Mouse (Mus musculus) heart, embryonic 11.5 days (tissue): ENCODE data around the gene Krt34. TPM values are rescaled to one million over a fixed set of nuclear protein-coding genes. Genes with fewer than 3 reads are reported as not detected.

Experiments
- ATAC-seq: fragments of 200-750 bp; cut with Nextera tagmentation; replicated peaks from 2 replicates; pipeline ENCODE4 v1.8.0; 2017; ENCODE audit warnings: moderate library complexity; ENCODE audit not compliant: insufficient number of reproducible peaks, low FRiP score, low TSS enrichment
- H3K27ac ChIP-seq: fragments of 300-500 bp; sonication (generic); 2 replicates; pipeline ENCODE4 v1.5.1; 2014; ENCODE audit warnings: mild to moderate bottlenecking, low read depth, low read length
- H3K27me3 ChIP-seq: fragments of 300-500 bp; sonication (generic); 2 replicates; pipeline ENCODE4 v1.6.1; 2014; ENCODE audit warnings: mild to moderate bottlenecking, low read length, mixed read lengths; ENCODE audit not compliant: control insufficient read depth, insufficient read depth
- H3K36me3 ChIP-seq: fragments of 300-500 bp; sonication (generic); 2 replicates; pipeline ENCODE4 v1.6.1; 2014; ENCODE audit warnings: mild to moderate bottlenecking, low read length, moderate library complexity, mixed read lengths; ENCODE audit not compliant: control insufficient read depth, insufficient read depth
- H3K4me1 ChIP-seq: fragments of 300-500 bp; sonication (generic); 2 replicates; pipeline ENCODE4 v1.6.1; 2014; ENCODE audit warnings: low read length; ENCODE audit not compliant: control insufficient read depth, insufficient read depth
- H3K4me2 ChIP-seq: fragments of 300-500 bp; sonication (generic); 2 replicates; pipeline ENCODE4 v1.6.1; 2014; ENCODE audit warnings: mild to moderate bottlenecking, moderate library complexity
- H3K4me3 ChIP-seq: fragments of 300-500 bp; sonication (generic); 2 replicates; pipeline ENCODE4 v1.5.1; 2014; ENCODE audit warnings: low read depth, low read length
- H3K9ac ChIP-seq: fragments of 300-500 bp; sonication (generic); 2 replicates; pipeline ENCODE4 v1.6.1; 2014; ENCODE audit warnings: mild to moderate bottlenecking, low read depth, low read length, moderate library complexity
- H3K9me3 ChIP-seq: fragments of 300-500 bp; sonication (generic); replicated peaks from 2 replicates; pipeline ENCODE4 v1.6.1; 2016; ENCODE audit warnings: low read length; ENCODE audit not compliant: control insufficient read depth
- WGBS: fragments of 180-500 bp; shearing (Covaris S2); extraction: QIAGEN DNeasy Blood & Tissue Kit; methylation state at CpG from one replicate; pipeline ENCODE4 v1.1.7; 2014; ENCODE audit not compliant: insufficient replicate concordance; 5-methylcytosine and 5-hydroxymethylcytosine counted together
- polyA plus RNA-seq: library from polyadenylated mRNA; unstranded; fragments of >200 nt; fragmentation: Nextera tagmentation; extraction: Ambion mirVana; gene quantifications from 2 replicates; pipeline ENCODE4 v1.2.1, GENCODE M21; 2014

Krt34 gene
- polyA plus RNA-seq, 1 experiment from 2014 or later, result not detected

DNA sequence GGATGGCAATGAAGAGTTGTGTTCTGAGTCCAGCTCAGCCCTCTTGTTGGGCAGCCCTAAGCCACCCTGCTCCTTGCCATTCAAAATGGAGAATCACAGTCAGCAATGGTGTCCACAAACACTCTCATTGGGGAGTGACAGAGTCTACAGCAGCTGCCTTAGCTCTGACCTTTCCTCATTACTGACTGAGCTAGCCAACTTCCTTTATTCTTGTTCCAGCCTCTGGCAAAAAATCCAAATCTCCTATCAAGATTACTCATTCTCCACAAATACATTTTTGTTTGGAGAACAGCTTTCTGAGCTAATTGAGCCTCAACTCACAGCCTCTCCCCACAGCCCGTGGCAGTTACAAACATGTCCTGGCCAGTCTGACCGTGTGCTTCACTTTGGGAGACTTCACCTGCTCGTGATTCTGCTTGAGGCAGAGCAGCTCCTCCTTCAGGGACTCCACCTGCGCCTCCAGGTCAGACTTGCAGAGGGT, 27.6 kb downstream of the Krt34 start:
- no peak overlapping the region for H3K27ac ChIP-seq
- no peak overlapping the region for H3K4me3 ChIP-seq
- no peaks in the 10 kb centered on the region for H3K4me1 ChIP-seq
- no peaks in the 10 kb centered on the region for H3K9me3 ChIP-seq
- WGBS, result 73% methylated on average over 4 of the region's 4 CpGs
- no peak overlapping the region for H3K9ac ChIP-seq
- no peaks in the 10 kb centered on the region; the same call in 1 of the 2 replicates for H3K27me3 ChIP-seq
- ATAC-seq, result no peak
- no peak overlapping the region for H3K4me2 ChIP-seq
- H3K36me3 ChIP-seq, result no peaks in the 10 kb centered on the region

DNA sequence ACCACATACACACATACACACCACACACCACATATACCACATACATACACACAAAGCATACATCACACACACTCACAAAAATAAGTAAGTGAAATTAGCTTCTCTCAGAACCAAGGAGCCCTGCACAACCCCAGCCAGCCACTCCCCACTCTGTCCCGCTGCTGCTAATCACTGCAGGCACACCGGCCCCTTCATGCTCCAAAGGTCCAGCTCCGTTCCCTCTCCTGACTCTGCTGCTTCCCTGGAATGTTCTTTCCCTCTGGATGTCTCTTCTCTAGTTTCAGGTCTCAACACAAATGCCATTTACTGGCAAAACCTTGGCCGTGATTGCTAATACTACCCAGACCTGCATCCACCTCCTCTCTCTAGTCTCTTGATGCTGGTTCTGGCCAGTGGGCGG, 30.7 kb downstream of the Krt34 start:
- ATAC-seq, result no peak
- no peaks in the 10 kb centered on the region for H3K9me3 ChIP-seq
- no peaks in the 10 kb centered on the region; the same call in 1 of the 2 replicates for H3K27me3 ChIP-seq
- WGBS, result 75% methylated on average over 5 of the region's 5 CpGs
- no peak overlapping the region for H3K9ac ChIP-seq
- no peak overlapping the region for H3K27ac ChIP-seq
- no peak overlapping the region for H3K4me3 ChIP-seq
- H3K36me3 ChIP-seq, result no peaks in the 10 kb centered on the region
- no peaks in the 10 kb centered on the region for H3K4me1 ChIP-seq
- H3K4me2 ChIP-seq, result no peak overlapping the region

DNA sequence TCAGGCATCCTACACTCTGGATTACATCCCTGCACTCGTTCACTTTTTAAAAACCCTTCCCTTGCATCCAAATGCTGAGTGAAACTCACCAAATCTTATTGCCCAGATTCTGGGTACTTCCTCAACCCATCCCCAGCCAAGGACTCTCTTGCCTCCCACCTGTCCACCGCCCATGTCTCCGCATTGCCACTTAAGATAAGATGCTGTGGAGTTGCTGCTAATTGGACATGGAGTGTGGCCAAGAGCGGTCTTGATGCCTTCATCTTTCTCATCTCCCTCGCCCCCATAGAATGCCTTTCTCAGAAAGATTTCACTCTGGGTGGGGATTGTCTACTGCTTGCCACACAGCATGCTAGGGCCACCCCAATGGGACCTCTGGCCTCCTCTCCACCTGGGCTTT, 33.0 kb downstream of the Krt34 start:
- H3K4me2 ChIP-seq, result no peak overlapping the region
- no peaks in the 10 kb centered on the region; the same call in 1 of the 2 replicates for H3K27me3 ChIP-seq
- 76% methylated on average over 5 of the region's 5 CpGs for WGBS
- no peaks in the 10 kb centered on the region for H3K4me1 ChIP-seq
- ATAC-seq, result no peak
- H3K4me3 ChIP-seq, result no peak overlapping the region
- H3K9me3 ChIP-seq, result no peaks in the 10 kb centered on the region
- H3K36me3 ChIP-seq, result no peaks in the 10 kb centered on the region
- no peak overlapping the region for H3K27ac ChIP-seq
- H3K9ac ChIP-seq, result no peak overlapping the region

- no peak overlapping the region for H3K4me3 ChIP-seq
- H3K36me3 ChIP-seq, result no peaks in the 10 kb centered on the region
- 48% methylated on average over 3 of the region's 3 CpGs for WGBS
- H3K4me2 ChIP-seq, result no peak overlapping the region
- H3K27ac ChIP-seq, result no peak overlapping the region
- H3K27me3 ChIP-seq, result no peaks in the 10 kb centered on the region; the same call in 1 of the 2 replicates
- H3K9ac ChIP-seq, result no peak overlapping the region
- no peak for ATAC-seq
- H3K4me1 ChIP-seq, result no peaks in the 10 kb centered on the region
- H3K9me3 ChIP-seq, result no peaks in the 10 kb centered on the region
Measured at GRCm38 (mm10) chr11:100006624-100007023, 34.7 kb downstream of the Krt34 start.

DNA sequence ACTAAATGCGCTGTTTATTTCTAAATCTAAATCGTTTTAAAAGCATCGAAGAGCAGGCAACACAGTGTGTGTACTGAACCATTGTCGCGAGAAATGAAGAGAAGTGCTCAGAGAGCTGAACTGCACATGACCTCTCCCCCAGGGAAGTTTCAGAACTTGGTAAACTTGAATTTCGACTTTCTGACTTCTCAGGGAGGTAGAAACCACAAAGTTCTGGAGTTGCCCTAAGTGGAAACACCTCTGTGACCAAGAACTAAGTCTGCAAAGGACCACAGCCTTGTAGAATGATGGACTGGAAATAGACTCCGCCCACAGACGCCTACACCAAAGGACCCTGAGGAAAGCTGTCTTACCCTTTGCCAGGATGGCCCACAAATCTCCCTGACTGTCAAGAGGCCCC, 35.4 kb downstream of the Krt34 start:
- Histone ChIP-seq H3K9me3 (no peaks in the 10 kb centered on the region), H3K4me3 (no peak overlapping the region), H3K4me1 (no peaks in the 10 kb centered on the region), H3K27ac (no peak overlapping the region), H3K4me2 (no peak overlapping the region), H3K9ac (no peak overlapping the region), H3K27me3 (no peaks in the 10 kb centered on the region; the same call in 1 of the 2 replicates), H3K36me3 (no peaks in the 10 kb centered on the region)
- no peak for ATAC-seq
- 78% methylated on average over 8 of the region's 8 CpGs for WGBS

GRCm38 (mm10) chr11:100004846-100005245, 36.5 kb downstream of the Krt34 start:
- H3K36me3 ChIP-seq, result no peaks in the 10 kb centered on the region
- no peak overlapping the region for H3K9ac ChIP-seq
- WGBS, result 21% methylated on average over 6 of the region's 6 CpGs
- no peak overlapping the region for H3K4me3 ChIP-seq
- no peaks in the 10 kb centered on the region for H3K4me1 ChIP-seq
- no peak overlapping the region for H3K4me2 ChIP-seq
- H3K9me3 ChIP-seq, result no peaks in the 10 kb centered on the region
- no peak overlapping the region for H3K27ac ChIP-seq
- no peaks in the 10 kb centered on the region; the same call in 1 of the 2 replicates for H3K27me3 ChIP-seq
- no peak for ATAC-seq

- no peak for ATAC-seq
- Histone ChIP-seq H3K27me3 (peaks cover 4% of the 10 kb centered on the region), H3K4me1 (no peaks in the 10 kb centered on the region), H3K9ac (no peak overlapping the region), H3K4me2 (no peak overlapping the region), H3K27ac (no peak overlapping the region), H3K36me3 (no peaks in the 10 kb centered on the region), H3K4me3 (no peak overlapping the region), H3K9me3 (no peaks in the 10 kb centered on the region)
- 86% methylated on average over 7 of the region's 7 CpGs for WGBS
Measured at GRCm38 (mm10) chr11:99999091-99999490, 42.3 kb downstream of the Krt34 start.

DNA sequence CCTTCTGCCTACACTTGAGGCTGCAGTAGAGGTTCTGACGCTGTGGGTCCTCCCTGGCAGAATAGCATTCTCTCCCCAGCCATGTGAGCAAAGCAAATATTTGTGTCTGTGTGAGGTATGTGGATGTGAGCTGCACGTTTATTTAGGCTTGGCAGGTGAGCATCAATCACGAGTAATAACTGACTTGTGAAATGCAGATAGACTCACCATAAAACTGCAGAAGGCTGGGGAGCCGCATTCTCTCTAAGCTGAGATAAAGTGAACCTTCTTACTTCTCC, 47.0 kb downstream of the Krt34 start:
- Histone ChIP-seq H3K9me3 (no peaks in the 10 kb centered on the region), H3K27me3 (peaks cover 19% of the 10 kb centered on the region), H3K4me2 (no peak overlapping the region), H3K36me3 (no peaks in the 10 kb centered on the region), H3K27ac (no peak overlapping the region), H3K4me1 (no peaks in the 10 kb centered on the region), H3K4me3 (no peak overlapping the region), H3K9ac (no peak overlapping the region)
- ATAC-seq, result no peak
- 59% methylated on average over 4 of the region's 4 CpGs for WGBS

DNA sequence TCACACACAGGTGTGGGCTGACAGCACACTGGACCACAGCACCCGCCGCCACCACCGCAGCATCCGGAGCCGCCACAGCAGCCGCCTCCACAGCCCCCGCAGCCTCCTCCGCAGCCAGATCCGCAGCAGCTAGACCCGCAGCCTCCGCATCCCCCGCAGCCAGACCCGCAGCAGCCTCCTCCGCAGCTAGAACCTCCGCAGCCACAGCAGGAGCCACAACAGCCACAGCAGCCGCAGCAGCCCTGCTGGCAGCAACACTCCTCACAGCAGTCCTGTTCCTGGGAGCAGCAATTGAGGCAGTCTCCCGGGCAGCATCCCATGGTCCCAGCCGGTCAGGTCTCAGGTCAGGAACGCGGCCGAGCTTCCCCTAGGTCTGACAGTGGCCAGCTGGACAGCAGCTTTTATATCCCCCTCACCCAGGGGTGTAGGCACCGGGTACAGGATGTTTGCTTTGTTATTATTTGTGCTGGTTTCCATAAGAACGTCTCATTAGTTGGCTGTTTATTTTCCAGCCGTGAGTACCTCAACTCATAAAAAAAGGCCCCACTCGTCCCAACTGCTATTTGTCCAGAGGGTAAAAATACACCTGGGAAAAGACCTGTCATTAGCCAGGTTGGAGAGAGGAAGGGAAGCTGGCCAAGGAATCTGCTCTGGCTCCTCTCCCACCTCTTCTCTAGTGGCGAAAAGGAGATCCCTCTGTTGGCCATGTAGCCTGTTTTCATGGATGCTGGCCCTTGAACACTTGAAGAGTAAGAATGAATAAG, 47.6 kb downstream of the Krt34 start, which contains the start of gene Krtap17-1:
Gene Krtap17-1 (minus strand): TSS at position 375 of the 764 bp plus-strand sequence.
- no peak for ATAC-seq
- Histone ChIP-seq H3K27ac (no peak within 1 kb of the TSS), H3K36me3 (no peaks in the 10 kb centered on the region), H3K9ac (no peak within 1 kb of the TSS), H3K27me3 (peaks cover 19% of the 10 kb centered on the region), H3K9me3 (no peaks in the 10 kb centered on the region), H3K4me1 (no peaks in the 10 kb centered on the region), H3K4me2 (peak within 1 kb of the TSS; percentile 29; the same call in 1 of the 2 replicates), H3K4me3 (no peak within 1 kb of the TSS)
- WGBS, result 23% methylated on average over 26 of the region's 26 CpGs
